Mouse (Mus musculus): ENCODE results near the gene Trim30b.
A peak's percentile ranks its signal among the peaks of the same experiment; 100 is the strongest.
"Not testable (repeated sequence)": the region's sequence is repeated elsewhere in the genome, so short reads cannot be mapped to it uniquely, and the experiment has no call there.

The Trim30b gene

DNA sequence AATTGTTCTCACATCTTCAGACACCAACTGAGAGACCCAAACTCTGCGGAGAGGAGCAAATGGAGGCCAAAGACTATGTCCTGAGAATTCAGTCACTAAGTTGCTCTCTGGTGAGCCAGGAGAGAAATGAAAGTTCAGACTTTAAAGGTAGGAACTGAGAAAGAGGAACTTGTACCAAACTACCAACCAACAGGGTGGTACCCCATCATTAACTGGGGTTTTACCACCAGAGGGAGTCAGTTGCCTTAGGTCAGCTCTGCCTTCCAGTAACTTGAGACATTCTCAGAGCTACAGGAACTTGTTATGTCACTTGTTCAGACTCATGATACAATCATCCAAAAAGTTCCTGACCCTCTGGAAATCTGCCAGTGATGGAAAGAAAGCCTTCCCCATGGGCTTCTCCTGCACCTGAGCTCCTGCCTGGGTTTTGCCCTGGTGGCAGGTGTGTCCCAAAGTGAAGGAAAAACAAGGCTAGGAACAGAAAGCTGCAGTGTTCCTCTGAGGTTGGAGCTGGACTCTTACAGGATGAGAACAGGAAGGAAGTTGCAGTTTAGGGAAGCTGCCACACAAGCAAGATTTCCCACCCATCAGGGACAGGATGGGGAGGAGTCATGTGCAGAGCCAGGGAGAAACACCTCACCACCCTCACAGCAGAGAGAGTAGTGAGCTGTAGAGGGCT is at the start of gene Trim30b:
Trim30b (minus strand) TSS at position 149 of the 679 bp plus-strand sequence.
- DNase-seq (ENCODE audit: low read depth, low spot score): no peak

DNA sequence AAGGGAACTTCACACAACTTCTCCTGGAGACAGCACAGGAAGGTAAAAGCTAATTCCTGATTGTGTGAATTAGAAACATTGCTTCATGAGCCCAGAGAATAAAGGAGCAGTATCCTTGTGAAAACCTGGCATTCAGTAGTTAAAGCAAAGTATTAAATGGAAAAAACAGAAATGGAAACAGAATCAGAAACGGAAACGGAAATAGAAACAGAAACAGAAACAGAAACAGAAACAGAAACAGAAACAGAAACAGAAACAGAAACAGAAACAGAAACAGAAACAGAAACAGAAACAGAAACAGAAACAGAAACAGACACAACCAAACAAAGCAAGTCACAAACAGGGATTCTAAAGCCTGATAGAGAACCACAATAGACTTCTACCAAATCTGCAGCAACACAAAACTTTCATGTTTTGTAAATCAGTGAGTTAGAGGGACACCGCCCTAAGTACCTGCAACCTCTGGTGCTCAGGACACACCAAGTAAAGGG is 34.8 kb upstream of the Trim30b start:
- DNase-seq (ENCODE audit: low read depth, low spot score): no peak

DNA sequence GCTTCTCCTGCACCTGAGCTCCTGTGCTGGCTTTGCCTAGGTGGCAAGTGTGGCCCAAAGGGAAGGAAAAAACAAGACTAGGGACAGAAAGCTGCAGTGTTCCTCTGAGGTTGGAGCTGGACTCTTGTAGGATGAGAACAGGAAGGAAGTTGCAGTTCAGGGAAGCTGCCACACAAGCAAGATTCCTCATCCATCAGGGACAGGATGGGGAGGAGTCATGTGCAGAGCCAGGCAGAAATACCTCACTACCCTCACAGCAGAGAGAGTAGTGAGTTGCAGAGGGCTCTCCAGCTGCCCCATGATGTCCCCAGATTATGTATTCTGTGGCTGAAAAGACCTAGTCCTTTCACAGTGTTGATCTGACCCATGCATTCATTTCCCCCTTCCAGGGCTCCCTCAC is 31.5 kb upstream of the Trim30b start:
- no peak for DNase-seq (ENCODE audit: low read depth, low spot score)

DNA sequence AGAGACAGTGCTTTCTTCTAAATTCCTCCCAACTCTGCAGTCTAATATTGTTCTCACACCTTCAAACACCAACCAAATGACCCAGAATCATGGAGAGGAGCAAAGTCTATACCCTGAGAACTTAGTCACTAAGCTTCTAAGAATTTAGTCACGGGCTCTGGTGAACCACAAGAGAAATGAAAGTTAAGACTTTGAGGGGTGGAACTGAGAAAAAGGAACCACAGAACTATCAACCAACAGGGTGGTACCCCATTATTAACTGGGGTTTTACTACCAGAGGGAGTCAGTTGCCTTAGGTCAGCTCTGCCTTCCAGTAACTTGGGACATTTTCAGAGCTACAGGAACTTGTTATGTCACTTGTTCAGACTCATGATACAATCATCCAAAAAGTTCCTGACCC is 31.0 kb upstream of the Trim30b start, which contains the start of gene Trim30c:
Trim30c (minus strand) TSS at position 140 of the 400 bp plus-strand sequence.
- no peak for DNase-seq (ENCODE audit: low read depth, low spot score)

DNA sequence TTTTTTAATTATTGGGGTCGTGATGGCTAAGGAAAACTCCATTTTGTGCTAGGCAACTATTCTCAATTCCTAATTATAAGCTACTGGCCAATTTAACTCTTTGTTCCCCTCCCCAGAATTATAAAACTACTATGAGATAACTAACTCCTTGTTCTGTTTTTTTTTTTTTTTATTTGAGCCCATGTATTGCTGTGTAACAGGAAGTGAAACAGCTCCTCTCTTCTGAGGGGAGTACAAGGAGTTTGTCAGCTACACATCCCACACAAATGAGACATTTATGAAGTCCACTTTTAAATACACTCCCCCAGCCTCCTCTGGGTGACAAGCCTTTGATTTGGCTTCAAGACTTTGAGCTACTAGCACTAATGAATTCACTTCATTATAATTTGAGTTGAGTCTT is 28.8 kb upstream of the Trim30b start:
- DNase-seq (ENCODE audit: low read depth, low spot score): no peak

DNA sequence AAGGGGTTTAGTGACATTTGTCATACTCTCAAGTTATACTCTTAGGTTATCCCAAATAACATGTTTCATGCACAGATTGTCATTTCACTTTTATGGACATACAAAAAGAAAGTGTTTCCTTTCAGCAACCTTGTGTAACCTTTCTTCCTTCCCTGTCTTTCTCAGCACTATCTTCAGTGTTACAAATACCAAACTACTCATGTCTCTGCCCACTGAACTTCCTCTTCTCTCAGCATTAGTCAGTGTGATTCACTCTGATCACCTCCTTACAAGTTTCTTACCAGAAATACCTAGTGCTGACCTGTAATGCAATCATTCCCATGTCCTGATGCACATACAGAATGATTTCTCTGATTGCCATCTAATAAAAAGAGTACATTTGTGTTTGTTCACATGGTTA is 3.3 kb downstream of the Trim30b start:
- no peak for DNase-seq (ENCODE audit: low read depth, low spot score)

- DNase-seq (ENCODE audit: low read depth, low spot score): no peak
These were observed 16.1 kb downstream of the Trim30b start for GRCm38 (mm10) chr7:104353600-104353967.

DNA sequence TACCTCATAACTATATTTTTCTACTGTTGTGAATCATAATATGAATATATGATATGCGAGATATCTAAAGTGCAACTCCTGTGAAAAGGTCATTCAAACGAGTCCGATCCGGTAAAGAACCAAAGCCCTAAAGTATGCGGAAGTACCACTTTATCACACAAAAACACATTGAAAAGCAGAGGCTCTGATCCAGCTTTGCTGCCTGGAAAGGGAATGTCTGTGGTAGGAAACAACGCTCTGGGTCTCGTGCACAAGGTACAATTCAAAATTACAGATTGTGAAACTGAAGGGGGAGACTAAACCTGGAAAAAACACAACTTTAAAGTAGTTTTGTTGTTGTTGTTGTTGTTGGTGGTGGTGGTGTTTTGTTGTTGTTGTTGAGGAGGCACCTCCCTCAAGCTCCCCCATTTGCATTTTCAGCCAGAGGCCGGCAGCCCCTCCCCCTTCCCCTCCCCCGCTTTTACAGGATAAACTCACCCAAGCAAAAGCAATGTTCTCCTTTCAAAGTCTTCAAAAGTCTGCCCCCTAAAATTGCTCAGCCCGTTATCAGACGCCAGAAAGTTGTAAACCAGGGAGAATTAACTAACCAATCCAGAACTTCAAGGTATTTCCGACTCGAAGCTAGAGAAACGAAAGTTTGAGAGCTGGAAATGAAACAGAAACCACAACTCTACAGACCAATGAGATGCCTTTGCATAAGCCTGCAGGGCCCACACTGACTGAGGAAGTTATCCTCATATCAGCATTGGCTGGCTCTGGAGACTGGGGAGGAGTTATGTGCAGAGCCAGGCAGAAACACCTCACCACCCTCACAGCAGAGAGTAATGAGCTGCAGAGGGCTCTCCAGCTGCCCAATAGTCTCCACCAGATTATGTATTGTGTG is 16.7 kb downstream of the Trim30b start, which contains the start of gene Trim12c:
Trim12c (minus strand) TSS at position 646 of the 883 bp plus-strand sequence.
- peak; percentile 72 for DNase-seq (ENCODE audit: low read depth, low spot score)

- DNase-seq (ENCODE audit: low read depth, low spot score): not testable (repeated sequence)
These were observed 21.6 kb downstream of the Trim30b start for GRCm38 (mm10) chr7:104348043-104348442.

DNA sequence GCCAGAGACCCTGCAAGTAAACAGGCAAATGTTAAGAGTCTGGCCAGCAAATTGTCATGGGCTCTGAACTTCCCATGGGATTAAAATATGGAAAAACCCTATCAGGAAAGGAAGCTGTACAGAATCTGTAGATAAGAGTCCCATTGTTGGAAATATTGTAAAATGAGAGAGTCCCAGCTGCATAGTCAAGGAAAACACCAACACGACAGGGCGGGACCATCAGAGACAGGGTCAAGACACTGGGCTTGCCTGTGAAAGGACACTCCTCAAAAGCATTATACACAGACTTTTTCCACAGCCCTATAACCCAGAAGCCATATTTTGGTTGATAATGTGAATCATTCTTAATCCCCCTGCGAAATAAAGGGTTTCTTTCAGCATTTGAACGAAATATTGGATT is 28.9 kb downstream of the Trim30b start:
- DNase-seq (ENCODE audit: low read depth, low spot score): not testable (repeated sequence)

DNA sequence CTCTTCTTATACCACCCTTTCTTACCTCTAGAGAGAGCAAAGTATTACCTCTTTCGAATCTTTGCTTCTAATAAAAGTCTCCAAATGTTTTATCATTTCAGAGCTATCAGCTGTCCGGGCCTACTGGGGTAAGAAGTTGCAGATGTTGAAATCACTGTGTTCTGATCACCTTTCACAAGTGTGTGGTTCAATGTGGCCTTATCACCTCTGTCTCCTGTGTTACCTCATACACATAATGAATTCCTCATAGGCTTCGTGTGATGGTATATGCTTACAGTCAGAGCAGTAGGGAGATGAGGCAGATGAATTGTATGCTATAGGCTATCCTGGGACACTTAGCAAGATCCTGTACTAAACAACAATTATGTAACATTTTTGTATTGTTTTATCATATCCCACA is 34.1 kb downstream of the Trim30b start:
- DNase-seq (ENCODE audit: low read depth, low spot score): not testable (repeated sequence)

GRCm38 (mm10) chr7:104329171-104329570 is 40.5 kb downstream of the Trim30b start, which contains the start of gene Trim34b:
Gene Trim34b (plus strand): TSS chr7:104329471.
- not testable (repeated sequence) for DNase-seq (ENCODE audit: low read depth, low spot score)

- no peak for DNase-seq (ENCODE audit: low read depth, low spot score)
These were observed 47.7 kb downstream of the Trim30b start for GRCm38 (mm10) chr7:104322028-104322427.

- not testable (repeated sequence) for DNase-seq (ENCODE audit: low read depth, low spot score)
These were observed 54.2 kb downstream of the Trim30b start, which contains the start of gene Trim12a for GRCm38 (mm10) chr7:104315369-104316080. Gene Trim12a (minus strand): TSS chr7:104315466.

DNA sequence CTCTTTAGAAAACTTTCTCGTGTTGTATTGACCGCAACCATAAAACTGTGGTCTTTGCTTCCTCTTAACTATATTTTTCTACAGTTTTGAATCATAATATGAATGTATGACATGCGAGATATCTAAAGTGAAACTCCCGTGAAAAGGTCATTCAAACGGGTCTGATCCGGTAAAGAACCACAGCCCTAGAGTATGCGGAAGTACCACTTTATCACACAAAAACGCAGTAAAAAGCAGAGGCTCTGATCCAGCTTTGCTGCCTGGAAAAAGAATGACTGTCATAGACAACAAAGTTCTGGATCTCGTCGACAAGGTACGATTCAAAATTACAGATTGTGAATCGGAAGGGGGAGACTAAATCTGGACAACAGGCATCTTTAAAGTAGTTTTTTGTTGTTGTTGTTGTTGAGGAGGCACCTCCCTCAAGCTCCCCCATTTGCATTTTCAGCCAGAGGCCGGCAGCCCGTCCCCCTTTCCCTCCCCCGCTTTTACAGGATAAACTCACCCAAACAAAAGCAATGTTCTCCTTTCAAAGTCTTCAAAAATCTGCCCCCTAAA is 54.8 kb downstream of the Trim30b start:
- no peak for DNase-seq (ENCODE audit: low read depth, low spot score)
